Mouse (Mus musculus): Measurements from ENCODE around the gene Bnip3.

DNA sequence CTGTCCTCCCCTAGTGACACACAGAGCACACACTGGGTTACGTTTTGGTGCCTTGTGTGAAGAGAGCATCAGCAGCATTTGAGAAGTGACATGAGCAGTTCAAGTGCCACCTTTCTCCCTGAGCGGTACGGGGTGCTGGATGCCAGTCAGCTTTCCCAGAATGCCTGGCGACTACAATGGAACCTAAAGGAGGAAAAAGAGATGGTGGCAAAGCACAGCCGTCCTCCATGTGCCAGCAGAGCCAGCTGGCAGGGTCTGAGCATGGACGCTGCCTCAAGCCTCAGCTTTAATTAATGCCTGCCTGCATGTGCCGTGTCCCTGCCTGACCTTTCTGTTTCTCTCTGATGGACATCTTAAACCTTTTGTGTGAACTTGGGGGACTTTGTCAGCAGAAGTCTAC lies 46.5 kb upstream of the Bnip3 start:
- no peak for TF ChIP-seq MYOD1 (IDR thresholded peaks at IDR 0.05; ENCODE audit: control insufficient read depth, insufficient read length, low read depth)
- no peak for TF ChIP-seq CTCF (IDR thresholded peaks at IDR 0.05; ENCODE audit: control insufficient read depth, insufficient read depth, insufficient read length)
- no peak for TF ChIP-seq USF1 (IDR thresholded peaks at IDR 0.05; ENCODE audit: low read depth)

All from C2C12 (cell line).